Mouse (Mus musculus) forebrain, embryonic 11.5 days (tissue): ENCODE measurements at regions not wholly inside any gene's neighbourhood (a gene's known extent, or its start where the extent isn't known, plus 50 kb on each side); places are given as distances from the start of the nearest gene placed in this dataset.

Source experiments
- ATAC-seq: fragments of 200-750 bp; cut with Nextera tagmentation; replicated peaks from 2 replicates; pipeline ENCODE4 v1.8.0; 2017; ENCODE audit warnings: moderate TSS enrichment; ENCODE audit not compliant: low FRiP score
- DNase-seq: peaks from one replicate; pipeline ENCODE4 v3.0.0-alpha.2; 2017; ENCODE audit warnings: low spot score
- H3K27ac ChIP-seq: fragments of 300-500 bp; sonication (generic); 2 replicates; pipeline ENCODE4 v1.5.1; 2014; ENCODE audit warnings: low read depth, low read length
- H3K27me3 ChIP-seq: fragments of 300-500 bp; sonication (generic); 2 replicates; pipeline ENCODE4 v1.6.1; 2014; ENCODE audit warnings: mild to moderate bottlenecking, low read length, mixed read lengths; ENCODE audit not compliant: control insufficient read depth, insufficient read depth
- H3K36me3 ChIP-seq: fragments of 300-500 bp; sonication (generic); 2 replicates; pipeline ENCODE4 v1.6.1; 2014; ENCODE audit warnings: mild to moderate bottlenecking, low read length, moderate library complexity, mixed read lengths; ENCODE audit not compliant: control insufficient read depth, insufficient read depth
- H3K4me1 ChIP-seq: fragments of 300-500 bp; sonication (generic); replicated peaks from 2 replicates; pipeline ENCODE4 v1.6.1; 2014; ENCODE audit warnings: low read length, mixed read lengths; ENCODE audit not compliant: control insufficient read depth, insufficient read depth
- H3K4me2 ChIP-seq: fragments of 300-500 bp; sonication (generic); 2 replicates; pipeline ENCODE4 v1.6.1; 2014; ENCODE audit warnings: low read depth, mild to moderate bottlenecking, low read length, moderate library complexity, mixed read lengths; ENCODE audit not compliant: severe bottlenecking
- H3K4me3 ChIP-seq: fragments of 300-500 bp; sonication (generic); 2 replicates; pipeline ENCODE4 v1.5.1; 2014; ENCODE audit warnings: low read depth, low read length
- H3K9ac ChIP-seq: fragments of 300-500 bp; sonication (generic); 2 replicates; pipeline ENCODE4 v1.6.1; 2014; ENCODE audit warnings: low read length
- H3K9me3 ChIP-seq: fragments of 300-500 bp; sonication (generic); 2 replicates; pipeline ENCODE4 v1.6.1; 2016; ENCODE audit warnings: low read length, mixed read lengths; ENCODE audit not compliant: control insufficient read depth
- WGBS: fragments of 180-500 bp; shearing (Covaris S2); extraction: QIAGEN DNeasy Blood & Tissue Kit; methylation state at CpG from one replicate; pipeline ENCODE4 v1.1.7; 2014; 5-methylcytosine and 5-hydroxymethylcytosine counted together

GRCm38 (mm10) chr9:113509368-113509767 lies 198.7 kb downstream of the Pdcd6ip start:
- Histone ChIP-seq H3K9ac (no peak overlapping the region), H3K36me3 (no peaks in the 10 kb centered on the region), H3K27ac (no peak overlapping the region), H3K27me3 (no peaks in the 10 kb centered on the region), H3K4me3 (no peak overlapping the region), H3K4me2 (no peak overlapping the region), H3K9me3 (no peaks in the 10 kb centered on the region), H3K4me1 (no peaks in the 10 kb centered on the region; the same call in 1 of the 2 replicates)
- DNase-seq (no peak), ATAC-seq (no peak)
- WGBS: 94% methylated on average over 7 of the region's 7 CpGs

- DNase-seq: no peak
- H3K4me3 ChIP-seq: no peak overlapping the region
- no peaks in the 10 kb centered on the region for H3K9me3 ChIP-seq
- H3K4me2 ChIP-seq: no peak overlapping the region
- no peak overlapping the region for H3K9ac ChIP-seq
- H3K36me3 ChIP-seq: no peaks in the 10 kb centered on the region
- no peaks in the 10 kb centered on the region for H3K27me3 ChIP-seq
- no peak overlapping the region for H3K27ac ChIP-seq
- H3K4me1 ChIP-seq: no peaks in the 10 kb centered on the region; the same call in 1 of the 2 replicates
- 92% methylated on average over 3 of the region's 3 CpGs for WGBS
- ATAC-seq: no peak
Measured at GRCm38 (mm10) chr9:113508821-113509220, 199.2 kb downstream of the Pdcd6ip start.

- no peaks in the 10 kb centered on the region for H3K36me3 ChIP-seq
- ATAC-seq (peak; percentile 79), DNase-seq (no peak)
- H3K27ac ChIP-seq: no peak overlapping the region
- no peaks in the 10 kb centered on the region; the same call in 1 of the 2 replicates for H3K4me1 ChIP-seq
- H3K9me3 ChIP-seq: no peaks in the 10 kb centered on the region
- no peaks in the 10 kb centered on the region for H3K27me3 ChIP-seq
- no peak overlapping the region for H3K9ac ChIP-seq
- H3K4me2 ChIP-seq: no peak overlapping the region
- H3K4me3 ChIP-seq: no peak overlapping the region
- 83% methylated on average over 20 of the region's 20 CpGs for WGBS
Measured at GRCm38 (mm10) chr9:113507561-113508460, 200.2 kb downstream of the Pdcd6ip start.

DNA sequence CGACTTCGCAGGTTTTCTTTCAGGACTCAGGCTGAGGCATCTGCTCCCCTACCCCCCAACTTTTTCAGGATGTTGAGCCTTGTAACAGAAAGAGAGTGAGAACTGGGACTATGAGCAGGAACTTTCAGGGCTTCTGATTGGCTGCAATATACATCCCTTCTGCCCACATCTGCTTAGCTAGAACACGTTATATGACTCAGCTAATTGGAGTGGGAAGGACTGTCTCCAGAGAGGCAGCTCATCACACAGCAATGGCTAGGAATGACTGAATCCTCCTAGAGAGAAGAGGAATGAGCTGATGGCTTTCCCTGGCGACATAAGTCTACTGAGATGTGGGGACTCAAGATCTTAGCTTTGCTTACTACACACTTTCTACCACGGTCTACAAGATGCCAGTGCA lies 208.8 kb downstream of the Pdcd6ip start:
- H3K36me3 ChIP-seq: no peaks in the 10 kb centered on the region
- no peaks in the 10 kb centered on the region for H3K27me3 ChIP-seq
- DNase-seq (no peak), ATAC-seq (no peak)
- H3K27ac ChIP-seq: no peak overlapping the region
- 88% methylated on average over 5 of the region's 5 CpGs for WGBS
- H3K4me1 ChIP-seq: no peaks in the 10 kb centered on the region
- no peaks in the 10 kb centered on the region for H3K9me3 ChIP-seq
- no peak overlapping the region for H3K4me3 ChIP-seq
- no peak overlapping the region for H3K9ac ChIP-seq
- H3K4me2 ChIP-seq: no peak overlapping the region

DNA sequence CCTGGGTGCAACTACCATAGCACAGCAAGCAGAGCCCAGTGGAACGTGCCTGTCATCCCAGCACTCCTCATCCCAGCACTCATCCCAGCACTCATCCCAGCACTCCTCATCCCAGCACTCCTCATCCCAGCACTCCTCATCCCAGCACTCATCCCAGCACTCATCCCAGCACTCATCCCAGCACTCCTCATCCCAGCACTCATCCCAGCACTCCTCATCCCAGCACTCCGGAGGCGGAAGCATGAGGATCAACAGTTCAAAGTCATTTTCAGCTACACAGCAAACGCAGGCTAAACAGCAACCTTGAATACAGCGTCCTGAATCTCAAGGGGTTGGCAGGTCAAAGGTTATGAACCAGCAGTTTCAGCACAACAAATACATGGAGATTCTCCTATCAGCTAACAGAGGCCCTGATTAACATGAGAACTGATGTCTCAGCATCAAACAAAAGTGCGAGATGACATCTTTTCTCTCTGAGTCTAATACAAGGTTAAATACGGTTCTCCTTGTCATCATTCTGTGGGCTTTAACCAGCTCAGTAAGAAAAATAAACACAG lies 211.8 kb downstream of the Pdcd6ip start:
- Histone ChIP-seq H3K4me1 (no peaks in the 10 kb centered on the region), H3K4me2 (no peak overlapping the region), H3K4me3 (no peak overlapping the region), H3K9ac (no peak overlapping the region), H3K27ac (no peak overlapping the region), H3K27me3 (no peaks in the 10 kb centered on the region), H3K9me3 (no peaks in the 10 kb centered on the region), H3K36me3 (no peaks in the 10 kb centered on the region)
- ATAC-seq (no peak), DNase-seq (no peak)
- WGBS: 57% methylated on average over 7 of the region's 7 CpGs

- 90% methylated on average over 6 of the region's 6 CpGs for WGBS
Measured at GRCm38 (mm10) chr9:113488651-113489050, 219.4 kb downstream of the Pdcd6ip start.

DNA sequence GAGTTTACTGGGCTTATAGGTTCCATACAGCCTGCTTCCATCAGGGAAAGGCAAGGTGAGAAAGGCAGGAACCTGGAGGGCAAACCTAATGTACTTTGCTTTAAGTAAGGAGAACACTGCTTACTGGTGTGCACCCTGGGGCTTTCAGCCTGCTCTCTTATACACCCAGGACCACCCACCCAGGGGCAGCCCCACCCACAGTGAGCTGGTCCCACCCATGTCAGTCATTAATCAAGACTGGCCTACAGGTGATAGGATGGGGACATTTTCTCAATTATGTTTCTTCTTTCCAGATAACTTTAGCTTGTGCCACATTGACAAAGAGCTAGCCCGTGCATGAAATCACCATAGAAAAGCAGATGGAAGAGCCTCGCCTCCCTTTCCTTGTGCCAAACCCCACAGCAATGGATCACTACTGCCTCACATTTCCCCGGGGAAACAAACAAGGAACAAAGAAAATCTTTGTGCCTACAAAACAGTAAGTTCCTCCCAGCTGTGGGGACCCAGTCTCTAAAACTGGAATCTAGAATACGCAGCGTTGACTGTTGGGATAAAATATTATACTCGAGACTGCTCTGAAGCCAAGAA lies 221.5 kb downstream of the Pdcd6ip start:
- no peaks in the 10 kb centered on the region for H3K9me3 ChIP-seq
- no peaks in the 10 kb centered on the region for H3K36me3 ChIP-seq
- no peak overlapping the region for H3K27ac ChIP-seq
- ATAC-seq (peak; percentile 64; the same call in 1 of the 2 replicates), DNase-seq (no peak)
- no peaks in the 10 kb centered on the region for H3K27me3 ChIP-seq
- WGBS: 65% methylated on average over 6 of the region's 6 CpGs
- H3K4me3 ChIP-seq: no peak overlapping the region
- H3K4me2 ChIP-seq: no peak overlapping the region
- no peaks in the 10 kb centered on the region for H3K4me1 ChIP-seq
- no peak overlapping the region for H3K9ac ChIP-seq

More at GRCm38 (mm10) chr9:113488651-113489050, 219.4 kb downstream of the Pdcd6ip start:
- Histone ChIP-seq H3K27me3 (no peaks in the 10 kb centered on the region), H3K27ac (no peak overlapping the region), H3K36me3 (no peaks in the 10 kb centered on the region), H3K9me3 (no peaks in the 10 kb centered on the region), H3K9ac (no peak overlapping the region), H3K4me2 (no peak overlapping the region), H3K4me1 (no peaks in the 10 kb centered on the region), H3K4me3 (no peak overlapping the region)
- DNase-seq: no peak
- ATAC-seq: no peak

DNA sequence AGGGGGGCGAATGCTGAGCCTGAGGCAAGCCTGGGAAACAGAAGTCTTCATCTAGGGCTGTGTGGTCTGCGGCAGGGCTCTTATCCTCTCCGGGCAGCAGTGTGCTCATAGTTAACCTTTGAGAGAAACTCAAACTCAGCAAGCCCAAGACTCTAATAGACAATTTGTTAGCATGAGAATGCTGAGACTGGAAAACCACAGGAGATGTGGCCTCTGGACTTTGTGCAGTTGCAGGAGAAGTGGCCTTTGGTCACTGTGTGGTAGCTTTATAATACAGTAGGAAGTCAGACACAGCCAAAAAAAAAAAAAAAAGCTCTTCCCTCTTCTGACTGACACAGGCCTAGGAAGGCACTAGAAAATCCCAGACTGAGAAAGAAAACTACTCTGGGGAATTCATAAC lies 228.2 kb downstream of the Pdcd6ip start:
- Histone ChIP-seq H3K36me3 (no peaks in the 10 kb centered on the region), H3K4me3 (no peak overlapping the region), H3K9ac (no peak overlapping the region), H3K4me1 (no peaks in the 10 kb centered on the region), H3K27me3 (no peaks in the 10 kb centered on the region), H3K27ac (no peak overlapping the region), H3K4me2 (no peak overlapping the region), H3K9me3 (no peaks in the 10 kb centered on the region; the same call in 1 of the 2 replicates)
- ATAC-seq: no peak
- no peak for DNase-seq
- 87% methylated on average over 3 of the region's 3 CpGs for WGBS
